Mouse (Mus musculus): ENCODE measurements around the gene Hepacam. TPM values are rescaled to one million over a fixed set of nuclear protein-coding genes. Genes with fewer than 3 reads are reported as not detected.

Gene Hepacam
- polyA plus RNA-seq (2012): not detected in 2 replicates

DNA sequence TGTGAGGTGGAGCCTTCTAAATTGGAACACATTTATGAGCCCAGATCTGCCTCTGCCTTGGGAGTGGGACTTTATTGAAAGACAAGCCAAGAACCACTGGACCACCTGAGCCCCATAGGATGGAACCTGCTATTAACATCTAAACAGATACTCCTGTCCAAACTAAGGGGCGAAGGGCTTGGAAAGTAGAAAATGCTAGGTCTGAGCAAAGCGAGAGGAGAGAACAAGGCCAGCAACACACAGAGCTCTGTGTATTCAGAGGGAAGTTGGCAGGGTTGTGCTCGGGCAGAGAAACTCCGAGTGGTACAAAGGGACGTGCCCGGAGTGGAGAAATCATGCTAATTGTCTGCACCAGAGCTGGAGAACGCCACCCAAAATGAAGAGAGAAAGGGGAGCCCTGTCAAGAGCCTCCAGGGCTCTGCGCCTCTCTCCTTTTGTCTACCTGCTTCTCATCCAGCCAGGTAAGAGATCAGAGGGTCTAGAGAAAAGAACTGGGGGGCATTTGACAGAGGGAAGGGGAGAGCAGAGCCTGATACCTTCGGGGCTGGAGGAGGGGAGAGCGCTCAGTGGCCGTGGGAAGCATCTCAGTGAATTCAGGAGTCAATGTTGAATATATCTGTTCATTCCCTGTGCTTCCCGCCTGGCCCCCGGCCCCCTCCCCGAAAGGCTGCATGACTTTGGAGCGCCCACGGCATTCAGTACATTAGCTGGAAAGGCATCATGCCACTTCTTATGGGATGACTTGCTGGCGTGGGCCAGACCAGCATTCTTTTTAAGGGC lies at the start of gene Hepacam:
Gene Hepacam, plus strand, starts transcription at position 51 of the 780 bp plus-strand sequence.
- Histone ChIP-seq H3K4me1 (ENCODE audit: control insufficient read depth) (no peaks in the 10 kb centered on the region), H3K4me3 (replicated peaks) (no peak within 1 kb of the TSS), H3K9me3 (ENCODE audit: control insufficient read depth, low read length) (no peaks in the 10 kb centered on the region), H3K27me3 (ENCODE audit: control insufficient read depth) (no peaks in the 10 kb centered on the region), H3K36me3 (ENCODE audit: control insufficient read depth) (no peaks in the 10 kb centered on the region)
- TF ChIP-seq TAL1 (IDR thresholded peaks at IDR 0.05; ENCODE audit: low read length) (no peak), GATA1 (IDR thresholded peaks at IDR 0.05; ENCODE audit: low read length) (no peak)

DNA sequence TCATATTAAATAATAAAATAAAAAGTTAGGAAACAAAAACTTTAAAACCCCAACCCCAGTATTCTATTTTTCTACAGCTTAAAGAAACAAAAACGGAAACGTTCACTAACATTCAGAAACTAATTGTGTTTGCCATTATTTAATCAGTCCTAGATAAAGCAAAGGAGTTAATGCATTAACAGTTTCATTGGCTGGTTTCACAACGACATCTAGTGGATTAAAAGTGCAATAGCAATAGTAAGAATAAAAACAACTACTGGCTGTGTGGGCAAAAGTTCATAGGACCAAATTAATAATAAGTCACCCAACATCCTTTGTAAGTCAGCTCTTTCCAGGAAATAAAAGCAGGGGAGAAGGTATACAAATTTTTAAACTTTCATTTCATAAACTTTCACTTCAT lies 37.7 kb upstream of the Hepacam start:
- Histone ChIP-seq H3K27me3 (ENCODE audit: control insufficient read depth) (no peaks in the 10 kb centered on the region), H3K36me3 (ENCODE audit: control insufficient read depth) (peaks cover 13% of the 10 kb centered on the region), H3K4me1 (ENCODE audit: control insufficient read depth) (no peaks in the 10 kb centered on the region), H3K9me3 (ENCODE audit: control insufficient read depth, low read length) (no peaks in the 10 kb centered on the region), H3K4me3 (replicated peaks) (no peak overlapping the region)
- TF ChIP-seq GATA1 (IDR thresholded peaks at IDR 0.05; ENCODE audit: low read length) (no peak), TAL1 (IDR thresholded peaks at IDR 0.05; ENCODE audit: low read length) (no peak)

DNA sequence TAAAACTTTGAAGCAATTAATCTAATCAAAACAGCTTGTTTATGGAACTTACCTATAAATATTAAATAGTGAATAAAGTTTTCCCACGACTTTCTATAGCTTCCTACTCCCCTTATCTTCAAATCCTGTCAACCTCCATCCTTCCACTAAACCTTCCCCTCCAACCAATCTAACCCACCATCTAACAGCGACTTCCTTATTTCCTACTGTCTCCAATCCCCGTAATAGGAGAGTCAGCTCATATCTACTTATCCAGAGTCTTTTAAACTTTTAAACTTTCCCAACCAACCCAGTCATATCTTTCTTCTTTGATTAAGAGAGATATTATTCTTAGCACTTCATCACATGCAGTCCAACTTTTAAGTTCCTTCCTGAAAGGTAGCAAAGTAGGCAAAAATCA lies 21.7 kb upstream of the Hepacam start:
- Histone ChIP-seq H3K4me3 (replicated peaks) (no peak overlapping the region), H3K36me3 (ENCODE audit: control insufficient read depth) (peaks cover 34% of the 10 kb centered on the region), H3K9me3 (ENCODE audit: control insufficient read depth, low read length) (no peaks in the 10 kb centered on the region), H3K4me1 (ENCODE audit: control insufficient read depth) (peaks cover 14% of the 10 kb centered on the region), H3K27me3 (ENCODE audit: control insufficient read depth) (no peaks in the 10 kb centered on the region)
- no peak for TF ChIP-seq TAL1 (IDR thresholded peaks at IDR 0.05; ENCODE audit: low read length)
- TF ChIP-seq GATA1 (IDR thresholded peaks at IDR 0.05; ENCODE audit: low read length): no peak

DNA sequence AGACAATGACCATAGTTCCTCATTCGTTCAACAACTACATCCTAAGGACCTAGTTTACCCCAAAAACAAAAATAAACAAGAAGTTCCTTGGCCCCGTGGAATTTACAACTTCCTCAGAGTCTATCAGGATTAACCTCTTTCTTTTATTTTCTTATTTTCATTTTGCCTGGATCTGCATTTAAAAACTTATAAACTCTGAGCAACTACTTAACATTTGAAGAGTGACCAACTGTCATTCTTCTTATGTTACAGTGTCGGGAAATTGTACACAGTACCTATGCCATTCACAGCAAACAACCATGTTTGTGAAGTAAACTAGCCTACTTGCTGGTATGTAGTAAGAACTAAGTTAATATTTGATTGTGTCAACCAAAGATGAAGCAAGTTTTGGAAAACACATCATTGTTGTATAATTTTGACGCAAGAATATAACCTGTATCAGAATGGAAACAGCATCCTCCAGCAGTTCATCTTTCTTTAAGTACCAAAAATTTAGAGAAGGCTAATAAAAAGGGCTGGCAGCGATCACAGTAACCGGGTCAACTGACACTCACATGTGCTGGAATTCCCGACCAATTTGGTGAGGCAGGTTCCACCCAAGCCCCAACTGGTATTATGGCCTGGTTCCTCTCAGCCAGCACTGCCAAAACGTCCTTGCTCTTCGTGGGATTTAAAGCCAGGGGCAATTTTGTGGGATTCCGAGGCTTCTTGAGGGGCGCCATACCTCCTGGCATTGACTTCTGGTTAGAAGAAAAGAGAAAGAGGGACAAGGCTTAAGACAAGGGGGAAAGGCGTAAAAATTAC lies 19.8 kb upstream of the Hepacam start:
- TF ChIP-seq TAL1 (IDR thresholded peaks at IDR 0.05; ENCODE audit: low read length) (no peak), GATA1 (IDR thresholded peaks at IDR 0.05; ENCODE audit: low read length) (no peak)
- H3K36me3 ChIP-seq (ENCODE audit: control insufficient read depth): peaks cover 21% of the 10 kb centered on the region
- H3K4me3 ChIP-seq (replicated peaks): peak overlapping the region; percentile 93
- peaks cover 14% of the 10 kb centered on the region for H3K4me1 ChIP-seq (ENCODE audit: control insufficient read depth)
- no peaks in the 10 kb centered on the region; the same call in 1 of the 2 replicates for H3K27me3 ChIP-seq (ENCODE audit: control insufficient read depth)
- no peaks in the 10 kb centered on the region for H3K9me3 ChIP-seq (ENCODE audit: control insufficient read depth, low read length)

- TF ChIP-seq GATA1 (IDR thresholded peaks at IDR 0.05; ENCODE audit: low read length): no peak
- no peak for TF ChIP-seq TAL1 (IDR thresholded peaks at IDR 0.05; ENCODE audit: low read length)
- Histone ChIP-seq H3K4me3 (replicated peaks) (peak within 1 kb of the TSS; percentile 93), H3K36me3 (ENCODE audit: control insufficient read depth) (peaks cover 14% of the 10 kb centered on the region), H3K4me1 (ENCODE audit: control insufficient read depth) (peaks cover 14% of the 10 kb centered on the region), H3K27me3 (ENCODE audit: control insufficient read depth) (no peaks in the 10 kb centered on the region; the same call in 1 of the 2 replicates), H3K9me3 (ENCODE audit: control insufficient read depth, low read length) (no peaks in the 10 kb centered on the region)
These were observed 19.0 kb upstream of the Hepacam start, which contains the start of gene Ccdc15 for GRCm38 (mm10) chr9:37347988-37348642. Gene Ccdc15 (minus strand): TSS chr9:37348432.

- Histone ChIP-seq H3K36me3 (ENCODE audit: control insufficient read depth) (peaks cover 8% of the 10 kb centered on the region), H3K9me3 (ENCODE audit: control insufficient read depth, low read length) (no peaks in the 10 kb centered on the region), H3K27me3 (ENCODE audit: control insufficient read depth) (no peaks in the 10 kb centered on the region; the same call in 1 of the 2 replicates), H3K4me1 (ENCODE audit: control insufficient read depth) (peaks cover 14% of the 10 kb centered on the region), H3K4me3 (replicated peaks) (peak overlapping the region; percentile 93)
- no peak for TF ChIP-seq TAL1 (IDR thresholded peaks at IDR 0.05; ENCODE audit: low read length)
- no peak for TF ChIP-seq GATA1 (IDR thresholded peaks at IDR 0.05; ENCODE audit: low read length)
These were observed 18.1 kb upstream of the Hepacam start for GRCm38 (mm10) chr9:37349050-37349449.

DNA sequence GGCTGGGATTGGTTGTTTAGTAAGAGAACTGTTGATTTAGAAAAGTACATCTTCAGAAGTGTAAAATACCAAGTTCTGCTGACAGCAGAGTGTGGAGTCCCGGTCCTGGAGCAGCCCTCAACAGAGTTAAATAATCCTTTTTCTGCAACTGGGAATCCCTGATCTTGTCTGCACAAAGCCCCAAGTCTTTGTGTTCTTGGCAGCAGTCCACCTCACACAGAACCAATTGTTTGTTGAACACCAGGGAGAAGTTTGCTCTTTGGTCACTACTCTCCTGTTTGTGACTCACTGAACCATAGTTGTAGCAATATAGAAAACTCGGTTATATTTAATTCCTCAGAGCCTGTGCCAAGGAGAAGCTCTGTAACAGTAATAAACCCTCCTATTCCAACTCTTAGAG lies 15.9 kb upstream of the Hepacam start:
- Histone ChIP-seq H3K4me3 (replicated peaks) (no peak overlapping the region), H3K4me1 (ENCODE audit: control insufficient read depth) (peaks cover 14% of the 10 kb centered on the region), H3K36me3 (ENCODE audit: control insufficient read depth) (no peaks in the 10 kb centered on the region), H3K9me3 (ENCODE audit: control insufficient read depth, low read length) (no peaks in the 10 kb centered on the region), H3K27me3 (ENCODE audit: control insufficient read depth) (no peaks in the 10 kb centered on the region; the same call in 1 of the 2 replicates)
- TF ChIP-seq GATA1 (IDR thresholded peaks at IDR 0.05; ENCODE audit: low read length) (no peak), TAL1 (IDR thresholded peaks at IDR 0.05; ENCODE audit: low read length) (no peak)

DNA sequence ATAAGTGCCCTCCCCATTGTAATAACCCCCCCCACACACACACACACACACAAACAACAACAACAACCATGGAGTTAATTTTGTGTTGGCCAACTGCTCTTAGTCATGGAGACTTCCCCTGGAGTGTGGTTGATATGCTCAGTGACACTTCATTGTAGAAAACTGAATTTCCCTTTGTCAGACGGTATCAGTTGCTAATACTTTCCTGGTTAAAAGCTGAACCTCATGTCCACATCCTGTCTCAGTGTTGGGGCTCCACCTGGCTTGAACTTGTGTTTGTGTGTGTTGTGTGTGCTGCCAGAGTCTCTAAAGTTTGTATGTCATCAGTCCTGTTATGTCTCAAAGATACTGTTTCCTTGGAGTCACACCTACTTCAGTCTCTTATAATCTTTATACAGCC lies 12.7 kb upstream of the Hepacam start:
- no peak overlapping the region for H3K4me3 ChIP-seq (replicated peaks)
- H3K27me3 ChIP-seq (ENCODE audit: control insufficient read depth): no peaks in the 10 kb centered on the region; the same call in 1 of the 2 replicates
- TF ChIP-seq GATA1 (IDR thresholded peaks at IDR 0.05; ENCODE audit: low read length) (no peak), TAL1 (IDR thresholded peaks at IDR 0.05; ENCODE audit: low read length) (no peak)
- no peaks in the 10 kb centered on the region; the same call in 1 of the 2 replicates for H3K4me1 ChIP-seq (ENCODE audit: control insufficient read depth)
- no peaks in the 10 kb centered on the region for H3K36me3 ChIP-seq (ENCODE audit: control insufficient read depth)
- no peaks in the 10 kb centered on the region for H3K9me3 ChIP-seq (ENCODE audit: control insufficient read depth, low read length)

Measured in erythroblast, embryonic 14.5 days (primary cell).